Mouse (Mus musculus): ENCODE results near the gene Mog. TPM values are rescaled to one million over a fixed set of nuclear protein-coding genes. Genes with fewer than 3 reads are reported as not detected.

Gene Mog
- 0.09 TPM in 1 of 2 replicates, not detected in the other for polyA plus RNA-seq (2015; fragmentation: Nextera tagmentation; extraction: Ambion mirVana)

- Histone ChIP-seq H3K9me3 (replicated peaks) (no peaks in the 10 kb centered on the region), H3K4me2 (replicated peaks) (no peak within 1 kb of the TSS), H3K4me3 (replicated peaks) (no peak within 1 kb of the TSS), H3K36me3 (no peaks in the 10 kb centered on the region), H3K4me1 (no peaks in the 10 kb centered on the region), H3K27me3 (no peaks in the 10 kb centered on the region), H3K9ac (no peak within 1 kb of the TSS), H3K27ac (replicated peaks) (no peak within 1 kb of the TSS)
- ATAC-seq (ENCODE audit: insufficient number of reproducible peaks, low FRiP score, low TSS enrichment, low read depth), result no peak
- WGBS, result 66% methylated on average over 9 of the region's 9 CpGs
These were observed at the start of gene Mog for GRCm38 (mm10) chr17:37022628-37023576. Gene Mog, minus strand, starts transcription at chr17:37023398.

- no peaks in the 10 kb centered on the region for H3K9me3 ChIP-seq (replicated peaks)
- H3K4me1 ChIP-seq, result no peaks in the 10 kb centered on the region
- WGBS, result 70% methylated on average over 11 of the region's 11 CpGs
- ATAC-seq (ENCODE audit: insufficient number of reproducible peaks, low FRiP score, low TSS enrichment, low read depth), result no peak
- no peaks in the 10 kb centered on the region for H3K27me3 ChIP-seq
- no peak overlapping the region for H3K27ac ChIP-seq (replicated peaks)
- H3K4me2 ChIP-seq (replicated peaks), result no peak overlapping the region
- H3K4me3 ChIP-seq (replicated peaks), result no peak overlapping the region
- no peak overlapping the region for H3K9ac ChIP-seq
- peaks cover 79% of the 10 kb centered on the region for H3K36me3 ChIP-seq
These were observed 49.6 kb upstream of the Mog start for GRCm38 (mm10) chr17:37072730-37073276.

- H3K9ac ChIP-seq, result no peak overlapping the region
- H3K27me3 ChIP-seq, result no peaks in the 10 kb centered on the region
- H3K27ac ChIP-seq (replicated peaks), result no peak overlapping the region
- H3K9me3 ChIP-seq (replicated peaks), result no peaks in the 10 kb centered on the region
- H3K4me3 ChIP-seq (replicated peaks), result no peak overlapping the region
- WGBS, result 83% methylated on average over 12 of the region's 12 CpGs
- no peaks in the 10 kb centered on the region for H3K4me1 ChIP-seq
- peaks cover 85% of the 10 kb centered on the region for H3K36me3 ChIP-seq
- no peak overlapping the region for H3K4me2 ChIP-seq (replicated peaks)
- ATAC-seq (ENCODE audit: insufficient number of reproducible peaks, low FRiP score, low TSS enrichment, low read depth), result no peak
These were observed 49.0 kb upstream of the Mog start for GRCm38 (mm10) chr17:37072080-37072729.

GRCm38 (mm10) chr17:37070121-37070520 is 46.9 kb upstream of the Mog start:
- Histone ChIP-seq H3K4me2 (replicated peaks) (no peak overlapping the region), H3K27me3 (no peaks in the 10 kb centered on the region), H3K4me3 (replicated peaks) (no peak overlapping the region), H3K27ac (replicated peaks) (no peak overlapping the region), H3K9ac (no peak overlapping the region), H3K4me1 (no peaks in the 10 kb centered on the region), H3K9me3 (replicated peaks) (no peaks in the 10 kb centered on the region), H3K36me3 (peaks cover 88% of the 10 kb centered on the region)
- ATAC-seq (ENCODE audit: insufficient number of reproducible peaks, low FRiP score, low TSS enrichment, low read depth), result no peak
- 85% methylated on average over 8 of the region's 8 CpGs for WGBS

- H3K4me2 ChIP-seq (replicated peaks), result no peak overlapping the region
These were observed 44.7 kb upstream of the Mog start for GRCm38 (mm10) chr17:37067861-37068260.

GRCm38 (mm10) chr17:37065993-37066392 is 42.8 kb upstream of the Mog start:
- Histone ChIP-seq H3K36me3 (peaks cover 97% of the 10 kb centered on the region), H3K27me3 (no peaks in the 10 kb centered on the region), H3K4me1 (no peaks in the 10 kb centered on the region), H3K4me3 (replicated peaks) (no peak overlapping the region), H3K9me3 (replicated peaks) (no peaks in the 10 kb centered on the region), H3K27ac (replicated peaks) (no peak overlapping the region), H3K9ac (no peak overlapping the region), H3K4me2 (replicated peaks) (no peak overlapping the region)
- 95% methylated on average over 2 of the region's 2 CpGs for WGBS
- no peak for ATAC-seq (ENCODE audit: insufficient number of reproducible peaks, low FRiP score, low TSS enrichment, low read depth)

More at GRCm38 (mm10) chr17:37067861-37068260, 44.7 kb upstream of the Mog start:
- Histone ChIP-seq H3K27me3 (no peaks in the 10 kb centered on the region), H3K4me1 (no peaks in the 10 kb centered on the region), H3K9me3 (replicated peaks) (no peaks in the 10 kb centered on the region), H3K36me3 (peaks cover 95% of the 10 kb centered on the region), H3K27ac (replicated peaks) (no peak overlapping the region), H3K4me3 (replicated peaks) (no peak overlapping the region), H3K9ac (no peak overlapping the region)
- WGBS, result 89% methylated on average over 1 of the region's 1 CpGs
- ATAC-seq (ENCODE audit: insufficient number of reproducible peaks, low FRiP score, low TSS enrichment, low read depth), result no peak

GRCm38 (mm10) chr17:37063686-37064495 is 40.7 kb upstream of the Mog start:
- Histone ChIP-seq H3K9ac (no peak overlapping the region), H3K4me1 (no peaks in the 10 kb centered on the region), H3K27me3 (no peaks in the 10 kb centered on the region), H3K4me3 (replicated peaks) (no peak overlapping the region), H3K27ac (replicated peaks) (no peak overlapping the region), H3K9me3 (replicated peaks) (no peaks in the 10 kb centered on the region), H3K36me3 (peaks cover 86% of the 10 kb centered on the region), H3K4me2 (replicated peaks) (no peak overlapping the region)
- no peak for ATAC-seq (ENCODE audit: insufficient number of reproducible peaks, low FRiP score, low TSS enrichment, low read depth)
- 73% methylated on average over 11 of the region's 11 CpGs for WGBS

- H3K4me3 ChIP-seq (replicated peaks), result no peak overlapping the region
- WGBS, result 54% methylated on average over 10 of the region's 10 CpGs
- H3K36me3 ChIP-seq, result peaks cover 85% of the 10 kb centered on the region
- no peak overlapping the region for H3K27ac ChIP-seq (replicated peaks)
- H3K27me3 ChIP-seq, result no peaks in the 10 kb centered on the region
- H3K4me1 ChIP-seq, result no peaks in the 10 kb centered on the region
- no peak overlapping the region for H3K9ac ChIP-seq
- H3K9me3 ChIP-seq (replicated peaks), result no peaks in the 10 kb centered on the region
- no peak overlapping the region for H3K4me2 ChIP-seq (replicated peaks)
- no peak for ATAC-seq (ENCODE audit: insufficient number of reproducible peaks, low FRiP score, low TSS enrichment, low read depth)
These were observed 39.9 kb upstream of the Mog start for GRCm38 (mm10) chr17:37063063-37063462.

- Histone ChIP-seq H3K27me3 (no peaks in the 10 kb centered on the region), H3K4me1 (no peaks in the 10 kb centered on the region), H3K4me3 (replicated peaks) (no peak overlapping the region), H3K9me3 (replicated peaks) (no peaks in the 10 kb centered on the region), H3K4me2 (replicated peaks) (no peak overlapping the region), H3K27ac (replicated peaks) (no peak overlapping the region), H3K36me3 (peaks cover 77% of the 10 kb centered on the region), H3K9ac (no peak overlapping the region)
- 73% methylated on average over 10 of the region's 10 CpGs for WGBS
- ATAC-seq (ENCODE audit: insufficient number of reproducible peaks, low FRiP score, low TSS enrichment, low read depth), result no peak
These were observed 39.0 kb upstream of the Mog start for GRCm38 (mm10) chr17:37062101-37062641.

GRCm38 (mm10) chr17:37061435-37061834 is 38.2 kb upstream of the Mog start:
- Histone ChIP-seq H3K36me3 (peaks cover 75% of the 10 kb centered on the region), H3K4me1 (no peaks in the 10 kb centered on the region), H3K27ac (replicated peaks) (no peak overlapping the region), H3K9ac (no peak overlapping the region), H3K9me3 (replicated peaks) (no peaks in the 10 kb centered on the region), H3K27me3 (no peaks in the 10 kb centered on the region), H3K4me2 (replicated peaks) (no peak overlapping the region), H3K4me3 (replicated peaks) (no peak overlapping the region)
- WGBS, result 83% methylated on average over 3 of the region's 3 CpGs
- ATAC-seq (ENCODE audit: insufficient number of reproducible peaks, low FRiP score, low TSS enrichment, low read depth), result no peak
